Mouse (Mus musculus): ENCODE results near the gene Itgae.

Itgae gene

DNA sequence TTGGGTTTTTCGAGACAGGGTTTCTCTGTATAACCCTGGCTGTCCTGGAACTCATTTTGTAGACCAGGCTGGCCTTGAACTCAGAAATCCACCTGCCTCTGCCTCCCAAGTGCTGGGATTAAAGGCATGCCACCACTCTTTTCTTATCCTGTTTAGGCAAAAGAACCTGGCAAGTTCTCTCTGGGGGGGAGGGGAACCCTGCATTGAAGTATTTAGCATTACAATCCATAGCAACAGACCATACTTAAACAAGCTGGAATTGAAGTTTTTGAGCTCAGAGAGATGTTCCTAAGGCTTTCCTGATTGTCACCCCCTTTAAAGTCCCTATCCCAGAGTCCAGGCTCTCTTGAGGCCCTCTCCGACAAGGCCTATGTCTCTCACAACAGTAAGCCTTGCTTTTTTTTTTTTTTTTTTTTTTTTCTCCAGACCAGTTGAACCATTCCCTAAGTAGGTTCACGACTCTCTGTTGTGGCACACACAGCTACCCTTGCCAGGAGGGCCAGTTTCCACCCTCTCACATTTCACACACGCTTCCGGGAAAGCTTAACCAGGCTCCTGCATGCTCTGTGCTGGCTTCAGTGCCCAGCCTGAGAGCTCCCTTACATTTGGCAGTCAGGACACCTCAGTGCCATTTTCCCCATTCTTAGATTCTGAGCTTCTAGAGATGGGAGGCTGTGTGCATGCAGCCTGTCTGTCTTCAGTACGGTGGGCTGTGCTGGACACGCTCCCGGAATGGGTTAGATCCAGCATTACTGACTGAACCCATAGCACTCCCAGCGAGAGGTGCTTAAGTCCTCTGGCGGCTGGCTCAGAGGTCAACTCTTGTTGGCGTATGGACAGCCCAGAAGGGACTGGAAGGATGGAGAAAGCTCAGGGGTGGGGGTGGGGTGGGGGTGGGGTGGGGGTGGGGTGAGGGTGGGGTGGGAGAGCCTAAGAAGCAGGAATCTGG, 55.9 kb downstream of the Itgae start:
- no peak for DNase-seq (ENCODE audit: low spot score in 2 of 2)

- DNase-seq (ENCODE audit: low spot score in 2 of 2): no peak
These were observed 56.6 kb downstream of the Itgae start for GRCm38 (mm10) chr11:73146975-73147365.

GRCm38 (mm10) chr11:73148209-73148608, 57.8 kb downstream of the Itgae start:
- DNase-seq (ENCODE audit: low spot score in 2 of 2): no peak

DNA sequence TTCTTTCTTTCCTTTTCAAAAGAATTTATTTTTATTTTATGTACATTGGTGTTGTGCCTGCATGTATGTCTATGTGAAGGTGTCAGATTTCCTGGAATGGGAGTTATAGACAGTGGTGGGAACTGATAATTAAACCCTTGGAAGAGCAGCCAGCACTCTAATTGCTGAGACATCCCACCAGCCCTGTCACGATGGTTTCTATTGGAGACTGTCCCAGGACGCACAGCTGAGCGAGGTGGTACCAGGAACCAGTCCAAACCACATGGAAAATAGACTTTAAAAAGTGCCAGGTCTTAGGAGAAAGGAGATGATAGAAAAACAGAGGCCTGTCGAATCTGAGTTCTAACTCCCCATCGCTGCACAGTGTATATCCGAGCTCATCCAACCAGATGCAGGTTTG, 64.7 kb downstream of the Itgae start:
- DNase-seq (ENCODE audit: low spot score in 2 of 2): no peak

DNA sequence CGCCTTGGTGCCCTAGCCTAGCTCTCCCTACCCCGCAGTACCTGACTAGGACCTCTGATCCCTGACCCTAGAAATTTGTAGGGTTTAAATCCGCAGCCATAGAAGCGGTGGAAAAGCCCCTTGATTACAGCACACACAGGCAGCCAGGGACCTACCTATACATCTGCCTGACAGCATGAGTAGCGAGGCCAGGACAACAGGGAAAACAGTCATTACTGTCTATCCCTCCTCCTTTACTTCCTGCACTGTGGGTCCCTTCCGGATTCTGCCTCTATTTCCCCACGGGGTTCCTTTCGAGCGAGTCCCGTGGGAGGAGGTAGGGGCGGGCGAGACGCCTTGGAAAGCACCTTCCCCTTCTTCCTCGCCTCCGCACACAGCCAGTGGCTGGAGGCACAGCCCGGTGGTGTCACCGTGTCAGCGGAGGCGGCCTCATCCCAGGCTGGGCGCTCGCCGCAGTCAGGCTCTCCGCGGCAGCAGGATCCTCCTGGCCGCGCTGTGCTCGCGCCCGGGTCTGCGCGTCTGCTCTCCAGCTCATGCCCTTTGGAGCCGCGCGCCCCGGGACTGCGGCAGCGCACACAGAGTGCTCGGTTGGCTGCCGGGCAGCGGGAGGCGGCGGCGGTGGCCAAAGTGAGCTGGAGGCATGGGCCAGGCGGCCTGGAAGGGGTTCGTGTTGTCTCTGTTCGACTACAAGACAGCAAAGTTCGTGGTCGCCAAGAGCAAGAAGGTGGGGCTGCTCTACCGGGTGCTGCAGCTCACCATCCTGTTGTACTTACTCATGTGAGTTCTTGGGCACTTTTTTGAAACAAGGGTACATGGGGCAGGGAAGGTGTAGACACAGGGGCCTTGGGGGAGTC, 69.8 kb downstream of the Itgae start, which contains the start of gene P2rx5:
Gene P2rx5 (plus strand): TSS at position 465 of the 854 bp plus-strand sequence.
- no peak for DNase-seq (ENCODE audit: low spot score in 2 of 2)

- DNase-seq (ENCODE audit: low spot score in 2 of 2): no peak
These were observed 70.4 kb downstream of the Itgae start for GRCm38 (mm10) chr11:73160811-73161200.

GRCm38 (mm10) chr11:73161616-73162015, 71.2 kb downstream of the Itgae start:
- DNase-seq (ENCODE audit: low spot score in 2 of 2): no peak

DNA sequence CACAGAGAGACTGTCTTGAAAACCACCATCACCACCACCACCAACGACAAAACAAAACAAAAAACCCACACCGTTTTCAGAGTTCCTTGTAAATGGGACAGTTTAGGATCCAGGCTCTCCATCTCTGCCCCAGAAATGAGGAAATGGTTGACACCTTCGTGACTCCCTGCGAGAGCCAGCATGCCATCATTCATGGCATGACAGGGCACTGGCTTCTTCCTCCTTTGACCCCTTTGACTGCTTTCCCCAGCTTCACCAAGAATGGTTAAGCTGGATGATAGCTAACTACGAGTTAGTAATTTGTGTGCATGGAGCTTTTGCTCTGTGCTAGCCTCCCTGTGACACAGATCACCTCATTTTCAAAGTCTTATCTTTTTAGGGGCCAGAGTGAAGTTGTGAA, 71.9 kb downstream of the Itgae start:
- no peak for DNase-seq (ENCODE audit: low spot score in 2 of 2)

DNA sequence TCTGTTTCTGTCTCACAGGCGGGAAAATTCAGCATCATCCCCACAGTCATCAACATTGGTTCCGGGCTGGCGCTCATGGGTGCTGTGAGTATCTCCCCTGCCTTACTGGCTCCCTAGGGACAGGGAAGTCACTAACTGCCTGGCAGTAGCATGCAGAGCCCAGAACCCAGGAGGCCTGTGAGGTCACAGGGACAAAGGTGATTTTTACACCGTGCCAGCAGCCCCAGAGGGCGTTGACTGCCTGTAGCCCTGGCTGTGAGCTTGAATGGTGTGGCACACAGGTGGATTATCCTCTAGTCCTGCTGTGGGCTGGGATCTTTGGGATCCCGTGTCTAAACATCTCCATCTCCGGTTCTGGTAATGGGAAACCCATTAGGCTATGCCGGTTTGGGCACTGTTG, 77.7 kb downstream of the Itgae start:
- DNase-seq (ENCODE audit: low spot score in 2 of 2): no peak

GRCm38 (mm10) chr11:73168576-73168975, 78.2 kb downstream of the Itgae start:
- no peak for DNase-seq (ENCODE audit: low spot score in 2 of 2)

- DNase-seq (ENCODE audit: low spot score in 2 of 2): peak; percentile 39 to 64
These were observed 78.8 kb downstream of the Itgae start for GRCm38 (mm10) chr11:73169231-73169630.

GRCm38 (mm10) chr11:73172186-73172585, 81.8 kb downstream of the Itgae start:
- DNase-seq (ENCODE audit: low spot score in 2 of 2): no peak

DNA sequence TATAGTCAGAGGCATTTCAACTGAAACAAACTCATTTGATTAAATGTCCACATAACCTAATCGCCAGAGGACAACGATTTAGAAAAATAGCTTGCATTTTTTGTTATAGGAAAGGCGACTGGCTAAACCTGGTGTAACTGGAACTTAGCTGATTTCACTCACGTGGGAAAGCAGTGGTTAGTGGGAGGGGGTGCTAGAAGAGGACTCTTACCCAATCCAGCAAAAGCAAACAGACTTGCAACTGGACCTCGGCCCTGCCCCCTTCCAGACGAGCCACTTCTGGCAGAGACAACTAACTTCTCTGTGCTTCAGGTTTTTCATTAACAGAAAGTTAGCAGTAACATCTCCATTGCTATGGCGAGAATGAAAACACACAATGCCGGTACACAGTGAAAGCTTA, 85.2 kb downstream of the Itgae start:
- DNase-seq (ENCODE audit: low spot score in 2 of 2): no peak

DNA sequence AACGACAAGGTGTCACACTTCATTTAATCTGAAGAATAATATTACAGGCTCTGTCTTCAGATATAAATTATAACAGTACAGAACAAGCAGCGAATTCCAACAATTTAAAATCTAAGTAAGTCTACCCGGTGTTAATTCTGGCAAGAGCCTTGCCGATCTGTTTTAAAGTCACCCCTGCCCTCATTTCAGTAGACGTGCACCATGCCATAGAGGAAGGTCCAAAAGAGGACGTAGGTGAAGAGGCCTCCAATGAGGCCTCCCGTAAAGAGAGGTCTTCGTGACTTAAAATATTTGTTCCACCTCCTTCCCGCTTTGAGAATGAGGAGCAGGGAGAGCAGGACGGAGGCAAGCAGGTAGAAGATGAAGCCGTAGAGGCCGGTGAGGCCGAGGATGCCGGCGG, 85.8 kb downstream of the Itgae start:
- no peak for DNase-seq (ENCODE audit: low spot score in 2 of 2)

GRCm38 (mm10) chr11:73176608-73177508, 86.5 kb downstream of the Itgae start, which contains the start of the genes Emc6 and Tax1bp3:
Emc6 (minus strand) TSS chr11:73177037.
Tax1bp3 (plus strand) TSS chr11:73177083.
- DNase-seq (ENCODE audit: low spot score in 2 of 2): peak; percentile 95 to 97

DNA sequence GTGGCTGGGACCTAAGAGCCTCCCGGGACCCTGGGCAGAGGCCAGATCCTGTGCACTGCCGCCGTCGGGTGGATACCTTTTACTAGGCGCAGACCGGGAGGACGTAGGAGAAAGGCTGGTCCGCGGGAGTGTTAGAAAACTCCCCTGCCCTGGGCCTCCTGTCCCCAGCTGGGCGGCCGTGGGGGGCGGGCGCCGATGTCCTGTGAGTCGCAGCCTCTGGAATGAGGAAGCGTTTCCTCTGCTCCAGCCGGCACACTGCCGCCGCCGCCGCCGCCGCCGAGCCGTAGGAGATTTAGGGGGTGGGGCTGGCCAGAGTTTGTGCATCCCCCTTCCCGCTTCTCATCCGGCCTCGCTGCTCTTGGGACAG, 87.1 kb downstream of the Itgae start:
- peak in 1 of 2 experiments; percentile 35 for DNase-seq (ENCODE audit: low spot score in 2 of 2)

DNA sequence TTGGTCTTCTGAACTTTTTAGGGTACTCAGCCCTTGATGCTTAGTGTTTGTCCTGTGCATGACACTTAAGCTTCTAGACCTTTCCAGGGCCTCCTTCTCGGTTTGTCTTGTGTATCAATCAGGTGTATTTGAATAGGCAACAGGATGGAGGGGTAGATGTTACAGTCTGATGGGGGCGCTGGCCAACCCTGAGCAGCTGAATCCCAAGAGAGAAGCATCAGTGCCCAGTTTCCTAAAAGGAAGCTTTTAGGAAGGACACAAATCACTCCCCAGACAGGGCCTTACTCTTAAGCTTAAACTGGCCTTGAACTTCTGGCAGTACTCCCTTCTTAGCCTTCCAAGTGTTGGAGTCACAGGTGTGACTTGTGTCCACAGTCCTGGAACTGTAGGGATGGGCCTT, 87.5 kb downstream of the Itgae start:
- DNase-seq (ENCODE audit: low spot score in 2 of 2): no peak

GRCm38 (mm10) chr11:73185872-73186615, 95.7 kb downstream of the Itgae start:
- no peak for DNase-seq (ENCODE audit: low spot score in 2 of 2)

DNA sequence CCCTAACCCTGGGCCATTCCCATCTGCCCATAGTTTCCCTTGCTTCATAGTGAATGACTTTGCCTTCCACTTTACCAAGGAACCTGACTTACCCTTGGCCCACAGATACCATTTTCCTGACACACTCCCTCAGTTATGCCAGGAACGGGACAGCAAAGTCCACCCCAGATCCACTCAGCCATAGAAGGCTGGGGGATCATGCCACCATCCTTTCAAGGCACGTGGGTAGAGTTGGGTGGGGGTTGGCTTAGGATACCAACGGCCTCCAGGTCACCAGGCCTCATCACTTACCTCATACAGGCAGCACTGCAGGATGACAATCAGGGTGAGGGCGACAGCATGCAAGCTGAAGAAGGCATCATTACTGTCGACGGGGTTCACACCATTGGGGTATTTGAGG, 96.8 kb downstream of the Itgae start:
- no peak for DNase-seq (ENCODE audit: low spot score in 2 of 2)

DNA sequence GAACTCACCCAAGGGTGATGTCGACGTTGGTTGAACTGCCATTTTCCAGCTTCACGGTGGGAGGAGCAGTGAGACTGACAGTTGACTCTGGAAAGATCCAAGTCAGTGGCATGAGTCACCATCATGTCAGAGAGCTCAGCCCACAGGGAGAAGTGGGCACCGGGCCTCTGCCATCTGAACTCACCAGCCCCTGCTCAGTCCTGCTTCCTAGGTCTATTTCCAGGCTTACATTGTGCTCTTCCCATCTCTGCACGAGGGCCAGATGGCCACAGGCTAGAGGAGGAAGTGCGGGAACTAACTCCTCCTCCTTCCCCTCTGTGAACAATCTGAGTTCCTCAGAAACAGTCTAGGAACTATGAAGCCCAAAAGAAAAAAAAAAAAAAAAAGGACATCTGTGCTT, 102.7 kb downstream of the Itgae start:
- DNase-seq (ENCODE audit: low spot score in 2 of 2): no peak

- DNase-seq (ENCODE audit: low spot score in 2 of 2): no peak
These were observed 104.1 kb downstream of the Itgae start for GRCm38 (mm10) chr11:73194444-73194843.
